Mouse (Mus musculus): ENCODE data around the gene Rpl29. TPM values are rescaled to one million over a fixed set of nuclear protein-coding genes. Genes with fewer than 3 reads are reported as not detected.

The Rpl29 gene
- polyA plus RNA-seq, 1 experiment from 2014 or later = 862 TPM

DNA sequence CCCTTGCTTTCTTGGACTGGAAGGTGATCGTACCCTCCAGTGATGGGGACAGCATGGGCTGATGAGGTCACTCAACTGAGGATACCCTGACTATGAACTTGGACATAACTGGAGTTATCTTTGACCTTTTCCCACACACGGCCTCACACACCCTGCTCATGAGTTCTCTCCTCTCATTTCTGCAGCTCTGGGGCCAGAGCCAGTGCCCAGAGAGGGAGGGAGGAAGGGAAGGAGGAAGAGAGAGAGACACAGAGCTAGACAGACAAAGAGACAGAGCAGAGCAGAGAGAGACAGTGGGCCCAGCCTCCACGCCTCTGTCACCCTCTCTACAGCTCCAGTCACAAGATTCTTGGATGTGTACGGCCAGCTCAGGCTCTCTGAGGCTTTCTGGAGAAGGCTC lies 43.1 kb downstream of the Rpl29 start:
- no peaks in the 10 kb centered on the region for H3K36me3 ChIP-seq
- H3K4me1 ChIP-seq = peaks cover 51% of the 10 kb centered on the region
- H3K27ac ChIP-seq = peak overlapping the region; percentile 76
- no peak for DNase-seq (ENCODE audit: low spot score)
- H3K4me3 ChIP-seq = no peak overlapping the region
- no peaks in the 10 kb centered on the region for H3K9me3 ChIP-seq
- WGBS = 50% methylated on average over 4 of the region's 4 CpGs
- peaks cover 11% of the 10 kb centered on the region; the same call in 1 of the 2 replicates for H3K27me3 ChIP-seq (ENCODE audit: insufficient read depth, poor library complexity, severe bottlenecking)

DNA sequence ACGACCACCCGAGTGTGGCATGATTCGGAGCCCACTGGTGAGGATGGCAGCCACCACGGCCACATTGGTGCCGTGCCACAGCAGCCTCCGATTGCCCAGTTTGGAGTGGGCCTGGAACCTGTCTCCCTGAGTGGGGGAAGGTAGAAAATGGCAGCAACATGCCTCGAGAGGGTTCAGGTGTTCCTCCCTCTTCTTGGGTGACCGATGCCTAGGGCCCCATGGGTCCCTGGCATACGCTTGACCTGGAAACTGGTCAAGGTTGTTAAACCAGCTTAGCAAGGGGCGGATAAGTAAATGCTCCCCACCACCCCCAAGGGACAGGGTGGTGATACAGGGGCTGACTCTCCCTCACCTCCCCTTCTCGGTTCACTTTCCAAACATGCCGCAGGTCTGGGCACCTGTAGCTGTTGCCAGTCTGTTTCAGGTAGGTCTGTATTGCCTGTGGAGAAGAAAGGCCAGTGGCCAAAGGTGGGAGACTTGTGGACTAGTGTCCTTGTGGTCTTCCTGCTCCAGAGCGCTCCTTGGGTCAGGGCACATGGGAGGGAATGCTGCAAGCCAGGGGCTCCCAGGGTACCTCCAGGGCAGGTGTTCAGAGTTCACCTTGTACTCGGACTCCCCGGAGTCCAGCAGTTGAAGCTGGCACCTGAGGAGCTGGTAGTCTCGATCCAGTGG lies 44.0 kb downstream of the Rpl29 start:
- Histone ChIP-seq H3K27me3 (ENCODE audit: insufficient read depth, poor library complexity, severe bottlenecking) (peaks cover 11% of the 10 kb centered on the region; the same call in 1 of the 2 replicates), H3K9me3 (no peaks in the 10 kb centered on the region), H3K27ac (peak overlapping the region; percentile 76; the same call in 1 of the 2 replicates), H3K36me3 (no peaks in the 10 kb centered on the region), H3K4me1 (peaks cover 59% of the 10 kb centered on the region), H3K4me3 (no peak overlapping the region)
- 89% methylated on average over 16 of the region's 16 CpGs for WGBS
- no peak for DNase-seq (ENCODE audit: low spot score)

DNA sequence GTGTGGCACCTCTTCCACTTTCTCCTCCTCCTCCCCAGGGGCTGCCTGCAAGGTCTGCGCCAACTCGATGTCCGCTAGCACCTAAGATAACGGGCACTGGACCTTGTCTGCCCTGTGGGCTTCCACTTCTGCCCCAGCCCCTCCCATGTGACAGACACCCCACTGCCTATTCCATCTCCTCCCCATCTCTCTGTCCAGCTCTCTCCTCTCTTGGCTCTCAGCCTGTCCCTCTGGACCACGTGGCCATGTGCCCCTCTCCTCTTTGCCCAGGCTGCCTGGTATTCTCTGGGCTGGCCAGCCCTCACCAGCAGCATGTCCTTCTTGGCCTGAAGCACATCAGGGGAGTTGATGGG lies 44.5 kb downstream of the Rpl29 start:
- 66% methylated on average over 5 of the region's 5 CpGs for WGBS
- DNase-seq (ENCODE audit: low spot score) = no peak
- no peaks in the 10 kb centered on the region for H3K36me3 ChIP-seq
- 0 out of 2 replicates have a peak overlapping the region, but pooled peaks have one; percentile 72 for H3K27ac ChIP-seq
- H3K9me3 ChIP-seq = no peaks in the 10 kb centered on the region
- H3K4me1 ChIP-seq = peaks cover 61% of the 10 kb centered on the region
- H3K27me3 ChIP-seq (ENCODE audit: insufficient read depth, poor library complexity, severe bottlenecking) = peaks cover 11% of the 10 kb centered on the region; the same call in 1 of the 2 replicates
- no peak overlapping the region for H3K4me3 ChIP-seq

DNA sequence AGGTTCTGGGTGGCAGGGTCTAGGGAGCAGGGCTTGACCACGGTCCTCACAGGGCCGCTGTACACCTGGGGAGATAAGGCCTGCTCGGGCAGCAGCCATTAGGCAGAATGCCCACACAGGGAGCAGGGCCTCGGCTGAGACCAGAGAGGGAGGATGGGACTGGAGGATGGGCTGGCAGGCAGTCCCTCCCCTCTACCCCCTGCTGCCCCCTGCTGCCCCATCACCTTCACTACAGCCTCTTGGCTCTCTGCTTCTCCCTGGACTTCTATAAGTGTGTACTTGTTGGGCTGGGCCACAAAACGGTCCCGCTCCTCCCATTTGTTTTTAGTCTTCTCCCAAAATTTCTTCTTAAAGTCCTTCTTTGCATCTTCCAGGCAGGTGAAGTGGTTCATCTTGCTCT lies 45.2 kb downstream of the Rpl29 start:
- Histone ChIP-seq H3K4me1 (peaks cover 61% of the 10 kb centered on the region), H3K4me3 (no peak overlapping the region)
- WGBS = 7% methylated on average over 6 of the region's 6 CpGs

DNA sequence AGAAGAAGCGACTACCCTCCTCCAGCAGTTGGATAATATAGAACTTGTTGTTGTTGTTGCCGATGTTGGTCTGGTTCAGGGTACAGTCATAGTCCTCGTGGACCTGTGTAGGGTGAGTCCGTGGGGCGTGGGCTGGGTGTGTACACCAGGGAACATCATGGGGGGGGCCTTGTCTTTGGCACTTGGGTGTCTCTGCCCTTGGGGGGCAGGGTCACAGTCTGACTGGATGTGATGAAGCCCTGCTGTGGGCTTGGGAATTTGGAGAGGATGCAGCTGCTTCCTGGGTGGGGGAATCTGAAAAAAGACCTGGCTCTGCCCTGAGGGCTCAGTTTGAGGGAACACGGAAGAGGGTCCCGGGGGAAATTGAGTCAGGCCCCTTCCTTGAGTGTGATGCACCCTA lies 45.8 kb downstream of the Rpl29 start:
- DNase-seq (ENCODE audit: low spot score) = no peak
- Histone ChIP-seq H3K4me1 (peaks cover 61% of the 10 kb centered on the region), H3K4me3 (no peak overlapping the region), H3K27me3 (ENCODE audit: insufficient read depth, poor library complexity, severe bottlenecking) (peaks cover 11% of the 10 kb centered on the region; the same call in 1 of the 2 replicates), H3K36me3 (peaks cover 9% of the 10 kb centered on the region; the same call in 1 of the 2 replicates), H3K27ac (0 out of 2 replicates have a peak overlapping the region, but pooled peaks have one; percentile 17), H3K9me3 (no peaks in the 10 kb centered on the region)
- 71% methylated on average over 7 of the region's 7 CpGs for WGBS

More for the DNA sequence above, 45.2 kb downstream of the Rpl29 start:
- peak; percentile 90 for DNase-seq (ENCODE audit: low spot score)
- Histone ChIP-seq H3K27me3 (ENCODE audit: insufficient read depth, poor library complexity, severe bottlenecking) (peaks cover 11% of the 10 kb centered on the region; the same call in 1 of the 2 replicates), H3K36me3 (peaks cover 4% of the 10 kb centered on the region; the same call in 1 of the 2 replicates), H3K9me3 (no peaks in the 10 kb centered on the region), H3K27ac (peak overlapping the region; percentile 72; the same call in 1 of the 2 replicates)

DNA sequence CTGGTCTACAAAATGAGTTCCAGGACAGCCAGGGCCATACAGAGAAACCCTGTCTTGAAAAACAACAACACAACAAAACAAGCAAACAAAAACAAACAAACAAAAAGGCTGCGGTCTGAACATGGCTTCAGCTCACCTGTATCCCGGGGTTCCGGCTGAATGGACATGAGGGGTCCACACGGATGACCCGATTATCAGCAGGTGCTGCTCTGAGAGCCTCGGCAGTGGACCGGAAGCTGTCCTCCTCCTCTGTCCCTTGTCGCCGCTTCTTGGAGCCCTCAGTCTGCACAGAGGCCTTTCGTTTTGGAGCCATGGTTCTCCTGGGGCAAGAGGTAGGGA lies 46.4 kb downstream of the Rpl29 start, which contains the start of gene Rrp9:
TSS of gene Rrp9 (plus strand) at position 301 of the 339 bp plus-strand sequence.
- H3K4me3 ChIP-seq = peak within 1 kb of the TSS; percentile 83
- peaks cover 61% of the 10 kb centered on the region for H3K4me1 ChIP-seq
- 87% methylated on average over 10 of the region's 10 CpGs for WGBS
- H3K36me3 ChIP-seq = peaks cover 15% of the 10 kb centered on the region
- peaks cover 11% of the 10 kb centered on the region; the same call in 1 of the 2 replicates for H3K27me3 ChIP-seq (ENCODE audit: insufficient read depth, poor library complexity, severe bottlenecking)
- no peaks in the 10 kb centered on the region for H3K9me3 ChIP-seq
- no peak for DNase-seq (ENCODE audit: low spot score)
- peak within 1 kb of the TSS; percentile 53 for H3K27ac ChIP-seq

DNA sequence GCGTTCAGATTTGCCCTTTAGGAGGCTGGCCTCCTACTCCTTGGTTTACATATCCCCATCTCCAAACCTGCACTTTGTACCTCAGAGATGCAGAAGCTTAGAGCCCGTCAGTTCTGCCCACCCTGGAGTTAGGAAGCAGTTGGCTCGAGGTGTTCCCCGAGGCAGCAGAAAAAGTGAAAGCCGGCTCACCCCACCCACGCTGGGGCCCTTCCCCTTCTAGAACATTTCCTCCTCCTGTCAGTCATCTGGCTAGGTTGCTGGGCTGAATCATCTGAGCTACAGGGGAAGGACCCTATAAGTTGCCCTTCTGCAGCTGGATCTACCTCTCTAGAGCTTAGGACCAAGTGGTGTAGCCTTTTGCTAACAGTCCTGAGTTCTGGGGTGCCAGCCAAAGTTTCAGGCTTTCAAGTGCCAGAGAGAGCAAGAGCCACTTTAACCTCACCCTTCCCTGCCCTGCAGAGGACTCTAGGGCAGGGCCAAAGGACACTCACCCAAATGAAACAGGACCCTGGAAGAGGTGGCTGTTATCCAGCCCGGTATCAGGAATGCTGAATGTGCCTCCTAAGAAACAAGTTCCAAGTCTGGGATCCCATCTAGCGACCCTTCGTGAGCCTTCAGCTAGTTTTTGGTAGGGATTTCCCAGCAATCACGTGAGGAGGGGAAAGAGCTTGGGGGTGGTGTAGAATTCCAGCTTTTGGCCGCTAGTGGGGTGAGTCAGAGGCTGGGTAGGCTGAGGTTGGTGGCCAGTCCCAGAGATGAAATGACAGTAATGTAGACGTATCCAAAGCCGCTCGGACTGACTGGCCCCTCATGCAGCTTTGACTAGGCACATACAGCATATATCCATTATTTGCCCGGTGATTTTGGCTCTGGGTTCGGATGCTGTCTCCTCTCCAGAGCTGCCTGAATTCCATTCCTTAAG lies 47.0 kb downstream of the Rpl29 start:
- no peak for DNase-seq (ENCODE audit: low spot score)
- peaks cover 64% of the 10 kb centered on the region for H3K4me1 ChIP-seq

DNA sequence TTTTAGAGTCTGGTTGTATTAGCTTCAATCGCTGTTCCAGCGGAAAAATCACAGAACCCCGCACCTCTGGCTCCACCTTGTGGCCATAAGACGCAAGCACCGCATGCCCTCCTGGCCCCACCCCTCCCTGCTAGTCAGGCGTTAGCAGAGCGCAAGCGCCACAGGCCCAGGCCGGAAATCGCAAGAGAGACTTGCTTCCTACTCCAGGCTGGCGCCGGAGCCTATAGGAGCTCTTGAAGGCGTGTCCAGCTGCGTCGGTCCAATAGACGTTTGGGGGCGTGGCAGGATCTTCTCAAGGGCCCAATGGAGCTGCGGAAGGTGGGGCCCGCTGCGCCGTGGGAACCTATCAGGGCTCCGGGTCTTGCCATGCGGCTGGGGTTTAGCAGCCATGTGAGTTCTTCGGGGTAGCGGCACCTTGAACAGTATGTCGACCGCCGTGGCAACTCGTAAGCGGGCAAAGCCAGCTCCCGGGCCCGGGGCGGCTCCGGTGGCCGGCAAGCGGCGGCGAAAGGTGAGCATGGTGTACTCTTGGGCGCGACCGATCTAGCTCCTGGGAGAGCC lies 47.8 kb downstream of the Rpl29 start, which contains the start of gene Parp3:
TSS of gene Parp3 (minus strand) at position 26 of the 561 bp plus-strand sequence.
- under 1% methylated on average over 41 of the region's 41 CpGs for WGBS
- H3K36me3 ChIP-seq = peaks cover 28% of the 10 kb centered on the region
- H3K4me3 ChIP-seq = peak within 1 kb of the TSS; percentile 83
- H3K9me3 ChIP-seq = no peaks in the 10 kb centered on the region
- peaks cover 57% of the 10 kb centered on the region for H3K4me1 ChIP-seq
- peak within 1 kb of the TSS; percentile 84 for H3K27ac ChIP-seq
- peaks cover 7% of the 10 kb centered on the region; the same call in 1 of the 2 replicates for H3K27me3 ChIP-seq (ENCODE audit: insufficient read depth, poor library complexity, severe bottlenecking)
- peak; percentile 100 for DNase-seq (ENCODE audit: low spot score)

More for the DNA sequence above, 47.0 kb downstream of the Rpl29 start:
- 30% methylated on average over 16 of the region's 16 CpGs for WGBS
- H3K27ac ChIP-seq = peak overlapping the region; percentile 53
- H3K4me3 ChIP-seq = peak overlapping the region; percentile 83
- H3K27me3 ChIP-seq (ENCODE audit: insufficient read depth, poor library complexity, severe bottlenecking) = peaks cover 8% of the 10 kb centered on the region; the same call in 1 of the 2 replicates
- H3K9me3 ChIP-seq = no peaks in the 10 kb centered on the region
- H3K36me3 ChIP-seq = peaks cover 21% of the 10 kb centered on the region

DNA sequence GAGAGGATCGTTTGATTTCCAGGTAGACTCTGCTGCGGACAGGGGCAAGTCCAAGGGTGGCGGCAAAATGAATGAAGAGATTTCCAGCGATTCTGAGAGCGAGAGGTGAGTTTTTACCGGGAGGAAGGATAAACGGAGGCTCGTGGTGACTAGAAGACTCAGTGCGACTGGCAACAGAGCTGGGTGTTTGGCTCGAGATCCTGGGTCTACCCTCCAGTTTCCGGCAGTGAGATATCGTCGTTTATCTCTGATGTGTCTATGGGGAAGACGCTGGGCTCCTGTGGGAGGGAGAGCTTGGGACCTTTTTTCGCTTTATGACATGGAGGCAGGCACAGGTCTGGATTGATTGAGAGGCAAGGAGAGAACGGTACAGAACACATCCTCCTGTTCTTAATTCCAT lies 48.4 kb downstream of the Rpl29 start:
- H3K36me3 ChIP-seq = peaks cover 31% of the 10 kb centered on the region
- peaks cover 7% of the 10 kb centered on the region; the same call in 1 of the 2 replicates for H3K27me3 ChIP-seq (ENCODE audit: insufficient read depth, poor library complexity, severe bottlenecking)
- H3K4me3 ChIP-seq = peak overlapping the region; percentile 83
- H3K9me3 ChIP-seq = no peaks in the 10 kb centered on the region
- WGBS = 2% methylated on average over 16 of the region's 16 CpGs
- DNase-seq (ENCODE audit: low spot score) = no peak
- H3K27ac ChIP-seq = peak overlapping the region; percentile 84
- peaks cover 50% of the 10 kb centered on the region for H3K4me1 ChIP-seq

DNA sequence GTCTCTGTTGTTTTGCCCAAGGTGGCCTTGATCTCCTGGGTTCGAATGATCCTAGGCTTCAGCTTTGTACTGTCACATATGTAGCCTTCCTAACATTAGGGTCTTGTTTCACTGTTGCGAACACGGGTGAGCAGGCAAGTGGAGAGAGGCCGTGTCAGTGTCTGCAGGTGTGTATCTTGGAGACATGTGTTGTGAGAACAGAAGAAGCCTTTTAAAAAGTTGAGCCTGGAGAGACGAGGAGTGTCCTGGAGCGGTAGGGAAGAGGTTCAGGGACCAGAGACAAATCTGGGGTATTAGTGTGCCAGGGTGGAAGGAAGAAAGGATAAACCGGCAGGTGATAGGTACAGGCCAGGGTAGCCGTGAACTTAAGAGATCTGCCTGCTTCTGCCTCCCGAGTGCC lies 48.8 kb downstream of the Rpl29 start:
- H3K4me1 ChIP-seq = peaks cover 46% of the 10 kb centered on the region
- H3K27me3 ChIP-seq (ENCODE audit: insufficient read depth, poor library complexity, severe bottlenecking) = peaks cover 7% of the 10 kb centered on the region; the same call in 1 of the 2 replicates
- H3K36me3 ChIP-seq = peaks cover 36% of the 10 kb centered on the region
- H3K9me3 ChIP-seq = no peaks in the 10 kb centered on the region
- no peak for DNase-seq (ENCODE audit: low spot score)
- peak overlapping the region; percentile 83 for H3K4me3 ChIP-seq
- H3K27ac ChIP-seq = 0 out of 2 replicates have a peak overlapping the region, but pooled peaks have one; percentile 84
- 77% methylated on average over 9 of the region's 9 CpGs for WGBS

DNA sequence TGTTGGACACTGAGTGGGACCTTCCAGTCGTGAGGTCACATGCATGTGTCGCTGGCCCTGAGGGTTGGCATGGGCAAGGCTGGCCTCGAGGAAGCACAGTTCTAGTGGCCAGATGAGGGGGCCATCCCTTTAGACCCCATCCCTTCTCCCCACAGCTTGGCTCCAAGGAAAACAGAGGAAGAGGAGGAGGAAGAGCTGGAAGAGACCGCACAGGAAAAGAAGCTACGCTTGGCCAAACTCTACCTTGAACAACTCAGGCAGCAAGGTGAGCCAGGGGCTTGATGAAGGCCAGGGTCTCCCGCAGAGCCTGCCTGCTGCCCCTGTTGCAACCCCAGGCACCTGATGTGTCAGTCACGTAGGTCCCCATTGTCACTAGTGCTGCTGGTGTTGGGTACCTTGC lies 51.3 kb downstream of the Rpl29 start:
- no peak for DNase-seq (ENCODE audit: low spot score)
- Histone ChIP-seq H3K4me1 (peaks cover 27% of the 10 kb centered on the region), H3K9me3 (no peaks in the 10 kb centered on the region), H3K4me3 (no peak overlapping the region), H3K36me3 (peaks cover 60% of the 10 kb centered on the region), H3K27me3 (ENCODE audit: insufficient read depth, poor library complexity, severe bottlenecking) (no peaks in the 10 kb centered on the region), H3K27ac (no peak overlapping the region)
- 91% methylated on average over 7 of the region's 7 CpGs for WGBS

DNA sequence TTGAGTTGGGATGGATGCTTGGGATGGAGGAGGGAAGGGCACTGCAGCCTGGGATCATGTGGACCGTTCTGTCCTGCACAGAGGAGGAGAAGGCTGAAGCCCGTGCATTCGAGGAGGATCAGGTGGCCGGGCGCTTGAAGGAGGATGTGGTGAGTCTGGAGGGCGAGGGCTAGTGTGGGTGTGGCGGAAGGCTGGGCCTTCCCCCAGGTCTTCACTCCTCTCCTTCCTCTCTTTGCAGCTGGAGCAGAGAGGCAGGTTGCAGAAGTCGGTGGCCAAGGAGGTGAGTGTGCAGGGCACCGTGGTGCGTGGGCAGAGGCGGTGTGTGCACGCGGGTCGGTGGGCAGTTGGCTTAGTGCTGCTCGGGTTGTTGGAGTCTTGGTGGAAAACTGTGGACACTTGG lies 51.8 kb downstream of the Rpl29 start:
- Histone ChIP-seq H3K36me3 (peaks cover 65% of the 10 kb centered on the region), H3K27me3 (ENCODE audit: insufficient read depth, poor library complexity, severe bottlenecking) (no peaks in the 10 kb centered on the region), H3K4me3 (no peak overlapping the region), H3K9me3 (no peaks in the 10 kb centered on the region), H3K4me1 (peaks cover 22% of the 10 kb centered on the region), H3K27ac (no peak overlapping the region)
- 94% methylated on average over 15 of the region's 15 CpGs for WGBS
- DNase-seq (ENCODE audit: low spot score) = no peak

All from heart, embryonic 10.5 days (tissue).